Mouse (Mus musculus): ENCODE measurements around the gene Cmpk1.

- TF ChIP-seq POLR2A (IDR thresholded peaks at IDR 0.05; ENCODE audit: borderline replicate concordance, low read depth, low read length) (no peak), CTCF (IDR thresholded peaks at IDR 0.05; ENCODE audit: low read depth, low read length) (no peak)
Measured at GRCm38 (mm10) chr4:114999773-115000428, 12.9 kb upstream of the Cmpk1 start, which contains the start of gene Stil.

All from bone marrow macrophage, adult 2 months (primary cell).